Comparison of ENCODE assay signal across 12 mouse cellular contexts in the genomic region with DNA sequence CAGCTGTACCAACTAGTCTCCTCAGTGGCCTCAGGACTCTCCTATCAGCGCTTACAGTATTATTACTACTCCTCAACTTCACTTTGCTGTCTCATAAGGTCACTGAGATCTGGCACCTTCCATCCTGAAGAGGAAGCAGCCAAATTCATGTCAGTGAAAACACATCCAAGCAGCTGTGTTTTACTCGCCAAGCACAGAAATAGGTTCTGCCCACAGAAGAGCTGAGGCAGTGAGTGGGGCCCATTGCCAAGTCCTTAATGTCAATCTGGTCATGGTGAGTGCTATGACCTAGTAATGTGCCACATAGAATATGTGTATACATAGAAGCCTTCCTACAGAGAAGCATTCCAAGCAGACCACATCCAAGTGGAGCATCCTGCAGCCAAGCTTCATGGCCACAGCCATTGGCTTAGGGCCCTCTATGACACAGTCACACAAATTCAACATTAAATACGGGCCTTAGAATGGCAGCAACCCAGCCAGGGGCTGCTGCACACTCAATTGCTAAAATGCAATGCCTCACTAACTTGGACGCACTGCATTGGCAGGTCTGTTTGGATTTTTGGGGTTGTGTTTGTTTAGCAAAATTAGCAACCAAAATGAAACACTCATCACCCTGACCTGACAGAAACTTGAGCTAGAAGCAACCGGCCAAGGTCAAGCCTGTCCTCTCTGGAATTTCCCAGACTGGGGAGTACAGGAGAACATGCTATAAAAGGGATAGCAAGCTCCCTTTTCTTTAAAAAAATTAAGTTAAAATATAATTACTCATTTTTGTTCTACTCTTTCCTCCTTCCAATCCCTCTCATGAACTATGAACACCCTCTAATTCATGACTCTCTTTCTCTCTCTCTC.
DNase-seq lines count a peak whose midpoint lies in the region; ATAC-seq and TF ChIP-seq lines count a peak whose summit lies in the region.
"Had no signal": no experiment of that assay in that cellular context is flagged by ENCODE, and none has a peak within 500 bp of the region (broad histone marks: within the 10 kb centered on the region; RNA-seq: fewer than 3 reads in every experiment).

No protein-coding gene starts in this region.

- no peaks in the 10 kb centered on the region for H3K27me3 ChIP-seq in hindbrain, postnatal 0 days (ENCODE audit: insufficient read depth, low read length)
- H3K27me3 ChIP-seq in hindbrain, embryonic 11.5 days (ENCODE audit: control insufficient read depth, insufficient read depth, low read length) = no peaks in the 10 kb centered on the region
- H3K27me3 ChIP-seq in embryonic facial prominence, embryonic 15.5 days = no peaks in the 10 kb centered on the region
- H3K27me3 ChIP-seq: midbrain, embryonic 12.5 days had no signal

- H3K27ac ChIP-seq in hindbrain, postnatal 0 days = no peak overlapping the region
- no peak overlapping the region for H3K27ac ChIP-seq in hindbrain, embryonic 11.5 days (ENCODE audit: low read depth, low read length)
- no peak overlapping the region for H3K27ac ChIP-seq in embryonic facial prominence, embryonic 15.5 days (replicated peaks)
- H3K27ac ChIP-seq: liver, embryonic 14.5 days; midbrain, embryonic 12.5 days had no signal

- H3K4me2 ChIP-seq in hindbrain, postnatal 0 days (ENCODE audit: low read depth, low read length) = no peak overlapping the region
- no peak overlapping the region for H3K4me2 ChIP-seq in hindbrain, embryonic 11.5 days (replicated peaks; ENCODE audit: low read depth, low read length)
- H3K4me2 ChIP-seq in embryonic facial prominence, embryonic 15.5 days (replicated peaks) = no peak overlapping the region
- H3K4me2 ChIP-seq: midbrain, embryonic 12.5 days had no signal

- no peaks in the 10 kb centered on the region for H3K9me3 ChIP-seq in hindbrain, postnatal 0 days (ENCODE audit: low read length)
- H3K9me3 ChIP-seq in hindbrain, embryonic 11.5 days (ENCODE audit: control insufficient read depth, low read length) = no peaks in the 10 kb centered on the region
- no peaks in the 10 kb centered on the region for H3K9me3 ChIP-seq in embryonic facial prominence, embryonic 15.5 days (replicated peaks)

- DNase-seq in hindbrain, postnatal 0 days (ENCODE audit: low spot score) = peak; percentile 33
- no peak for DNase-seq in hindbrain, embryonic 11.5 days (ENCODE audit: low spot score)
- peak; percentile 2 for DNase-seq in lung, postnatal 14 days
- DNase-seq in lung, adult 2 months = no peak
- DNase-seq in gastrocnemius, postnatal 36 days = peak; percentile 15 to 16
- no peak for DNase-seq in testis, postnatal 10 days (ENCODE audit: low spot score)
- DNase-seq: cerebellum, adult 11 months; thymus, postnatal 14 days had no signal

- no peak for TF ChIP-seq CTCF in hindbrain, postnatal 0 days (IDR thresholded peaks at IDR 0.05; ENCODE audit: low read depth)
- no peak for TF ChIP-seq CTCF in lung, adult 2 months (IDR thresholded peaks at IDR 0.05; ENCODE audit: insufficient read depth, low read length)

- intact Hi-C loops in gastrocnemius, postnatal 36 days (cut with DNase I) = no loop called here

- no peak for TF ChIP-seq POLR2A in lung, adult 2 months (IDR thresholded peaks at IDR 0.05; ENCODE audit: borderline replicate concordance, extremely low read depth, low read depth, low read length)

- ATAC-seq in hindbrain, postnatal 0 days = 0 out of 2 replicates have a peak, but pooled peaks have one; percentile 32
- ATAC-seq in hindbrain, embryonic 11.5 days (ENCODE audit: low FRiP score) = no peak
- ATAC-seq in embryonic facial prominence, embryonic 15.5 days (ENCODE audit: insufficient number of reproducible peaks, low FRiP score, low TSS enrichment, low read depth) = peak; percentile 81
- ATAC-seq: forebrain, embryonic 14.5 days had no signal

- H3K4me1 ChIP-seq in hindbrain, postnatal 0 days (ENCODE audit: insufficient read depth, low read length) = no peaks in the 10 kb centered on the region
- H3K4me1 ChIP-seq in hindbrain, embryonic 11.5 days (replicated peaks; ENCODE audit: control insufficient read depth, insufficient read depth, low read length) = no peaks in the 10 kb centered on the region
- H3K4me1 ChIP-seq in lung, adult 2 months (ENCODE audit: control insufficient read depth, insufficient read depth, low read length) = no peaks in the 10 kb centered on the region
- H3K4me1 ChIP-seq in embryonic facial prominence, embryonic 15.5 days = no peaks in the 10 kb centered on the region
- H3K4me1 ChIP-seq: midbrain, embryonic 12.5 days had no signal

- H3K9ac ChIP-seq in hindbrain, postnatal 0 days (replicated peaks; ENCODE audit: low read length) = no peak overlapping the region
- H3K9ac ChIP-seq in hindbrain, embryonic 11.5 days (ENCODE audit: low read depth, low read length) = no peak overlapping the region
- H3K9ac ChIP-seq in embryonic facial prominence, embryonic 15.5 days = no peak overlapping the region
- H3K9ac ChIP-seq: liver, embryonic 14.5 days; midbrain, embryonic 12.5 days had no signal

- WGBS in hindbrain, postnatal 0 days = 72% methylated on average over 5 of the region's 5 CpGs
- WGBS in hindbrain, embryonic 11.5 days = 79% methylated on average over 5 of the region's 5 CpGs
- WGBS in lung, adult 2 months = 52% methylated on average over 5 of the region's 5 CpGs
- WGBS in embryonic facial prominence, embryonic 15.5 days = 54% methylated on average over 5 of the region's 5 CpGs

- no peak overlapping the region for H3K4me3 ChIP-seq in hindbrain, postnatal 0 days (ENCODE audit: low read length)
- no peak overlapping the region for H3K4me3 ChIP-seq in hindbrain, embryonic 11.5 days (ENCODE audit: low read depth, low read length)
- H3K4me3 ChIP-seq in lung, adult 2 months (replicated peaks; ENCODE audit: extremely low read depth, low read depth, low read length) = no peak overlapping the region
- H3K4me3 ChIP-seq in embryonic facial prominence, embryonic 15.5 days (replicated peaks) = no peak overlapping the region
- H3K4me3 ChIP-seq: midbrain, embryonic 12.5 days had no signal

- H3K36me3 ChIP-seq in hindbrain, postnatal 0 days (ENCODE audit: insufficient read depth, low read length) = no peaks in the 10 kb centered on the region
- H3K36me3 ChIP-seq in hindbrain, embryonic 11.5 days (ENCODE audit: control insufficient read depth, insufficient read depth, low read length) = no peaks in the 10 kb centered on the region
- no peaks in the 10 kb centered on the region for H3K36me3 ChIP-seq in embryonic facial prominence, embryonic 15.5 days
- H3K36me3 ChIP-seq: midbrain, embryonic 12.5 days had no signal

Comparison
In these comparisons a context has a peak if more than half of its experiments do, and no peak if none do; other contexts are left out.
1. DNase-seq: peak in hindbrain, postnatal 0 days (single experiment), lung, postnatal 14 days (single experiment) and gastrocnemius, postnatal 36 days (2 of 2); none in hindbrain, embryonic 11.5 days (single experiment), lung, adult 2 months (single experiment) and testis, postnatal 10 days (single experiment).